Mouse (Mus musculus): ENCODE data around the gene Amn. TPM values are rescaled to one million over a fixed set of nuclear protein-coding genes. Genes with fewer than 3 reads are reported as not detected.

The Amn gene
- polyA plus RNA-seq, 1 experiment from 2014 or later = 1.4 TPM

- Histone ChIP-seq H3K27me3 (ENCODE audit: control insufficient read depth, insufficient read depth, low read length) (no peaks in the 10 kb centered on the region), H3K9me3 (ENCODE audit: control insufficient read depth, low read length) (no peaks in the 10 kb centered on the region), H3K4me1 (ENCODE audit: control insufficient read depth in 2 of 2, insufficient read depth in 2 of 2, low read length in 2 of 2) (no peaks in the 10 kb centered on the region), H3K4me2 (ENCODE audit: low read length) (no peak overlapping the region), H3K9ac (ENCODE audit: low read length) (no peak overlapping the region), H3K27ac (replicated peaks in 1 of 2; ENCODE audit: control insufficient read depth in 1 of 2, insufficient read depth in 1 of 2, low read depth in 2 of 2, low read length in 2 of 2) (no peak overlapping the region), H3K4me3 (ENCODE audit: control insufficient read depth in 1 of 2, insufficient read depth in 1 of 2, low read depth in 1 of 2, low read length in 2 of 2) (no peak overlapping the region), H3K36me3 (ENCODE audit: control insufficient read depth, insufficient read depth, low read length) (peaks cover 98% of the 10 kb centered on the region)
- WGBS = 80% methylated on average over 8 of the region's 8 CpGs
- no peak for ATAC-seq (ENCODE audit: insufficient number of reproducible peaks, insufficient read depth, low FRiP score, low read depth)
These were observed 35.9 kb downstream of the Amn start for GRCm38 (mm10) chr12:111306821-111307220.

GRCm38 (mm10) chr12:111309256-111309655, 38.4 kb downstream of the Amn start:
- WGBS = 89% methylated on average over 12 of the region's 12 CpGs
- H3K4me3 ChIP-seq (ENCODE audit: control insufficient read depth in 1 of 2, insufficient read depth in 1 of 2, low read depth in 1 of 2, low read length in 2 of 2) = no peak overlapping the region
- H3K9me3 ChIP-seq (ENCODE audit: control insufficient read depth, low read length) = no peaks in the 10 kb centered on the region
- H3K9ac ChIP-seq (ENCODE audit: low read length) = no peak overlapping the region
- ATAC-seq (ENCODE audit: insufficient number of reproducible peaks, insufficient read depth, low FRiP score, low read depth) = no peak
- H3K4me1 ChIP-seq (ENCODE audit: control insufficient read depth in 2 of 2, insufficient read depth in 2 of 2, low read length in 2 of 2) = no peaks in the 10 kb centered on the region
- H3K27ac ChIP-seq (replicated peaks in 1 of 2; ENCODE audit: control insufficient read depth in 1 of 2, insufficient read depth in 1 of 2, low read depth in 2 of 2, low read length in 2 of 2) = no peak overlapping the region
- H3K36me3 ChIP-seq (ENCODE audit: control insufficient read depth, insufficient read depth, low read length) = peaks cover 98% of the 10 kb centered on the region
- H3K4me2 ChIP-seq (ENCODE audit: low read length) = no peak overlapping the region
- no peaks in the 10 kb centered on the region for H3K27me3 ChIP-seq (ENCODE audit: control insufficient read depth, insufficient read depth, low read length)

GRCm38 (mm10) chr12:111309931-111310330, 39.0 kb downstream of the Amn start:
- Histone ChIP-seq H3K9ac (ENCODE audit: low read length) (no peak overlapping the region), H3K4me3 (ENCODE audit: control insufficient read depth in 1 of 2, insufficient read depth in 1 of 2, low read depth in 1 of 2, low read length in 2 of 2) (no peak overlapping the region), H3K36me3 (ENCODE audit: control insufficient read depth, insufficient read depth, low read length) (peaks cover 98% of the 10 kb centered on the region), H3K9me3 (ENCODE audit: control insufficient read depth, low read length) (no peaks in the 10 kb centered on the region), H3K27ac (replicated peaks in 1 of 2; ENCODE audit: control insufficient read depth in 1 of 2, insufficient read depth in 1 of 2, low read depth in 2 of 2, low read length in 2 of 2) (no peak overlapping the region), H3K4me2 (ENCODE audit: low read length) (no peak overlapping the region), H3K4me1 (ENCODE audit: control insufficient read depth in 2 of 2, insufficient read depth in 2 of 2, low read length in 2 of 2) (no peaks in the 10 kb centered on the region), H3K27me3 (ENCODE audit: control insufficient read depth, insufficient read depth, low read length) (no peaks in the 10 kb centered on the region)
- ATAC-seq (ENCODE audit: insufficient number of reproducible peaks, insufficient read depth, low FRiP score, low read depth) = no peak
- WGBS = 81% methylated on average over 14 of the region's 14 CpGs

GRCm38 (mm10) chr12:111311775-111312174, 40.9 kb downstream of the Amn start:
- WGBS = 88% methylated on average over 10 of the region's 10 CpGs
- ATAC-seq (ENCODE audit: insufficient number of reproducible peaks, insufficient read depth, low FRiP score, low read depth) = no peak
- no peak overlapping the region for H3K4me2 ChIP-seq (ENCODE audit: low read length)
- H3K27me3 ChIP-seq (ENCODE audit: control insufficient read depth, insufficient read depth, low read length) = no peaks in the 10 kb centered on the region
- H3K9ac ChIP-seq (ENCODE audit: low read length) = no peak overlapping the region
- H3K27ac ChIP-seq (replicated peaks in 1 of 2; ENCODE audit: control insufficient read depth in 1 of 2, insufficient read depth in 1 of 2, low read depth in 2 of 2, low read length in 2 of 2) = no peak overlapping the region
- H3K9me3 ChIP-seq (ENCODE audit: control insufficient read depth, low read length) = 0 out of 2 replicates have a peak, but pooled peaks cover 2% of the 10 kb centered on the region
- peaks cover 98% of the 10 kb centered on the region for H3K36me3 ChIP-seq (ENCODE audit: control insufficient read depth, insufficient read depth, low read length)
- no peak overlapping the region for H3K4me3 ChIP-seq (ENCODE audit: control insufficient read depth in 1 of 2, insufficient read depth in 1 of 2, low read depth in 1 of 2, low read length in 2 of 2)
- H3K4me1 ChIP-seq (ENCODE audit: control insufficient read depth in 2 of 2, insufficient read depth in 2 of 2, low read length in 2 of 2) = no peaks in the 10 kb centered on the region

- H3K27ac ChIP-seq (replicated peaks in 1 of 2; ENCODE audit: control insufficient read depth in 1 of 2, insufficient read depth in 1 of 2, low read depth in 2 of 2, low read length in 2 of 2) = no peak overlapping the region
- 0 out of 2 replicates have a peak, but pooled peaks cover 2% of the 10 kb centered on the region for H3K9me3 ChIP-seq (ENCODE audit: control insufficient read depth, low read length)
- no peaks in the 10 kb centered on the region for H3K4me1 ChIP-seq (ENCODE audit: control insufficient read depth in 2 of 2, insufficient read depth in 2 of 2, low read length in 2 of 2)
- H3K4me2 ChIP-seq (ENCODE audit: low read length) = no peak overlapping the region
- H3K4me3 ChIP-seq (ENCODE audit: control insufficient read depth in 1 of 2, insufficient read depth in 1 of 2, low read depth in 1 of 2, low read length in 2 of 2) = no peak overlapping the region
- peaks cover 100% of the 10 kb centered on the region for H3K36me3 ChIP-seq (ENCODE audit: control insufficient read depth, insufficient read depth, low read length)
- no peaks in the 10 kb centered on the region for H3K27me3 ChIP-seq (ENCODE audit: control insufficient read depth, insufficient read depth, low read length)
- WGBS = 94% methylated on average over 7 of the region's 7 CpGs
- no peak overlapping the region for H3K9ac ChIP-seq (ENCODE audit: low read length)
- ATAC-seq (ENCODE audit: insufficient number of reproducible peaks, insufficient read depth, low FRiP score, low read depth) = no peak
These were observed 43.4 kb downstream of the Amn start for GRCm38 (mm10) chr12:111314273-111314672.

GRCm38 (mm10) chr12:111317694-111318093, 46.8 kb downstream of the Amn start:
- Histone ChIP-seq H3K36me3 (ENCODE audit: control insufficient read depth, insufficient read depth, low read length) (peaks cover 100% of the 10 kb centered on the region), H3K4me3 (ENCODE audit: control insufficient read depth in 1 of 2, insufficient read depth in 1 of 2, low read depth in 1 of 2, low read length in 2 of 2) (no peak overlapping the region), H3K9ac (ENCODE audit: low read length) (no peak overlapping the region), H3K9me3 (ENCODE audit: control insufficient read depth, low read length) (0 out of 2 replicates have a peak, but pooled peaks cover 2% of the 10 kb centered on the region), H3K27me3 (ENCODE audit: control insufficient read depth, insufficient read depth, low read length) (no peaks in the 10 kb centered on the region), H3K4me1 (ENCODE audit: control insufficient read depth in 2 of 2, insufficient read depth in 2 of 2, low read length in 2 of 2) (peaks cover 0 to 6% of the 10 kb centered on the region in 2 experiments; a peak in 1 of 4 replicates), H3K4me2 (ENCODE audit: low read length) (no peak overlapping the region), H3K27ac (replicated peaks in 1 of 2; ENCODE audit: control insufficient read depth in 1 of 2, insufficient read depth in 1 of 2, low read depth in 2 of 2, low read length in 2 of 2) (no peak overlapping the region)
- ATAC-seq (ENCODE audit: insufficient number of reproducible peaks, insufficient read depth, low FRiP score, low read depth) = no peak
- 95% methylated on average over 9 of the region's 9 CpGs for WGBS

- Histone ChIP-seq H3K4me2 (ENCODE audit: low read length) (no peak overlapping the region), H3K9me3 (ENCODE audit: control insufficient read depth, low read length) (no peaks in the 10 kb centered on the region), H3K4me3 (ENCODE audit: control insufficient read depth in 1 of 2, insufficient read depth in 1 of 2, low read depth in 1 of 2, low read length in 2 of 2) (no peak overlapping the region), H3K36me3 (ENCODE audit: control insufficient read depth, insufficient read depth, low read length) (peaks cover 100% of the 10 kb centered on the region), H3K9ac (ENCODE audit: low read length) (no peak overlapping the region), H3K27ac (replicated peaks in 1 of 2; ENCODE audit: control insufficient read depth in 1 of 2, insufficient read depth in 1 of 2, low read depth in 2 of 2, low read length in 2 of 2) (no peak overlapping the region), H3K4me1 (ENCODE audit: control insufficient read depth in 2 of 2, insufficient read depth in 2 of 2, low read length in 2 of 2) (peaks cover 0 to 6% of the 10 kb centered on the region in 2 experiments; a peak in 1 of 4 replicates), H3K27me3 (ENCODE audit: control insufficient read depth, insufficient read depth, low read length) (no peaks in the 10 kb centered on the region)
- no peak for ATAC-seq (ENCODE audit: insufficient number of reproducible peaks, insufficient read depth, low FRiP score, low read depth)
- WGBS = 45% methylated on average over 12 of the region's 12 CpGs
These were observed 49.7 kb downstream of the Amn start for GRCm38 (mm10) chr12:111320549-111320948.

GRCm38 (mm10) chr12:111321832-111322231, 50.9 kb downstream of the Amn start:
- H3K36me3 ChIP-seq (ENCODE audit: control insufficient read depth, insufficient read depth, low read length) = peaks cover 99% of the 10 kb centered on the region
- H3K4me1 ChIP-seq (ENCODE audit: control insufficient read depth in 2 of 2, insufficient read depth in 2 of 2, low read length in 2 of 2) = peaks cover 0 to 6% of the 10 kb centered on the region in 2 experiments; a peak in 1 of 4 replicates
- H3K4me2 ChIP-seq (ENCODE audit: low read length) = no peak overlapping the region
- no peak overlapping the region for H3K9ac ChIP-seq (ENCODE audit: low read length)
- no peaks in the 10 kb centered on the region for H3K9me3 ChIP-seq (ENCODE audit: control insufficient read depth, low read length)
- no peak for ATAC-seq (ENCODE audit: insufficient number of reproducible peaks, insufficient read depth, low FRiP score, low read depth)
- H3K27ac ChIP-seq (replicated peaks in 1 of 2; ENCODE audit: control insufficient read depth in 1 of 2, insufficient read depth in 1 of 2, low read depth in 2 of 2, low read length in 2 of 2) = no peak overlapping the region
- H3K27me3 ChIP-seq (ENCODE audit: control insufficient read depth, insufficient read depth, low read length) = no peaks in the 10 kb centered on the region
- WGBS = 93% methylated on average over 13 of the region's 13 CpGs
- H3K4me3 ChIP-seq (ENCODE audit: control insufficient read depth in 1 of 2, insufficient read depth in 1 of 2, low read depth in 1 of 2, low read length in 2 of 2) = no peak overlapping the region
